Mouse (Mus musculus) activated CD4-positive, CD25-positive, alpha-beta regulatory T cell, adult 4 months (primary cell): ENCODE data around the gene Klk4. TPM values are rescaled to one million over a fixed set of nuclear protein-coding genes. Genes with fewer than 3 reads are reported as not detected.

ENCODE experiments used
- ATAC-seq: one replicate; pipeline ENCODE4 v1.8.0; 2017
- polyA plus RNA-seq, 2 experiments: library from polyadenylated mRNA; unstranded; fragments of 100-300 nt; shearing (Covaris generic); gene quantifications; one replicate each; pipeline ENCODE4 v1.2.1; 2017

The Klk4 gene
- polyA plus RNA-seq, 2 experiments from 2014 or later = not detected

DNA sequence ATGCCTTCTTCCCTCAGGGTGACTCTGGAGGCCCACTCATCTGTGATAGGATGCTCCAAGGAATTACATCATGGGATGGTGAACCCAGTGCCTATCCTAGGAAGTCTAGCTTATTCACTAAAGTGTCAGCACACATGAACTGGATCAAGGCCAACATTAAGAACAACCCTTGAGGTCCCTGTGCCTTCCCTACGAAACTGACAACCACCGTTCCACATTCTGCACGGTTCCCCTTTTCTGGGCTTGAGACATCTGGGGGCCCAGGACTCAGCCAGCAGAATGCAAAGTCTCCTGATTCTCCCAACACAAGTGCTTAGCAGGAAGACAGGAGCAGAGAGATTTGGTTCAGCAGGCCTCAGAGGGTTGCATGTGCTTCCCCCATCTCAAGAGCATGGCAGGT is 39.6 kb downstream of the Klk4 start:
- ATAC-seq = no peak

DNA sequence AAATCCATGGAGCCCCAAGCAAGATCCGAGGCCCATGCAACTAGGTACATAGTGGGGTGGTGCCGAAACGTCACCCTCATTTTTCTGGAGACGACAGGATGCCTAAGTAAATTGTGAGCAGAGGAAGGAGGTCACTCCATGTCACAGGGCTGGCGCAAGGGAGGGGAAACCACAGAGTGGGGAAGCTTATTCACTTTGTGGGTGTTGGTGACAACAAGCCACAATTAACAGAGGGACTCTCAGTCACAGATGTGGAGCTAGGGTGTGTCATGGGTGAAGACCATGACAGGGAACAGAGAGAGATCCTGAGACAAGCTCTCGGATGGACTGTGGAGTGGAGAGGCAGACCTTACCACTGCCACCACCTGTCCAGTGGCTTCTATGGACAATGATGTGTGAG is 40.1 kb downstream of the Klk4 start:
- no peak for ATAC-seq

DNA sequence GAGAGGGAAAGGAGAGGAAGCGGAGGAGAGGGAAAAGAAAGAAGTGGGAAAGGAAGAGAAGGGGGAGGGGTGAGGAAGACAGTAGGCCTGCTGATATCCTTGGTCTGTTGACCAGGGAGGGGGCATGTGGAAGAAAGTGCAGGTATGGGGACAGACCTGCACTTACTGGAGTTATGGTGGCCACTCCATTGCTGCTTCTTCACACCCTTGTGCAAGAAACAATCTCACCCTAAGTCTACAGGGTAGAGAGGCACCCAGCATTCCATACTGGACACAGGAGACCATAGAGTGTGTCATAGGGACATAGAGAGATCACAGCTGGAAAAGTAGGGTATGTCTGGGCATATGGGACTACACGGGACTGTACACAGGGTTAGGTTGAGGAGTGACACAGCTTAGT is 41.0 kb downstream of the Klk4 start:
- ATAC-seq = no peak

DNA sequence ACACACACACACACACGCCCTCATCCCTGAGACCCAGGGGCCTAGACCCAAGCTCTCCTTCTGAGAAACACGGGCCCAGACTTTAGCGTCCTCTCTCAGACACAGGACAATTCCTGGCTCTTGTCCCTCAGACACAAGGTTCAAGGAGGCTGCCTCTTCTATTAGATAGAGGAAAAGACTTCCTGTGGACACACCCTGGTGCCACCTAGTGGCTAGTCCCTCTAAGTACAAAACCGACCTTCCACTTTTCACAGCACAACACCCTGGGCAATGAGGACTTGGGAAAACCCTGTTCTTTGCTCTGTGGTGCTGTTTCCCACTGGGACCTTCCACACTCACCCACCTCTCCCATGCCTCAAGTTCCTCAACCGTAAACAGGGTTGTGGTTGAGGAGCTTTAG is 45.0 kb downstream of the Klk4 start:
- no peak for ATAC-seq

DNA sequence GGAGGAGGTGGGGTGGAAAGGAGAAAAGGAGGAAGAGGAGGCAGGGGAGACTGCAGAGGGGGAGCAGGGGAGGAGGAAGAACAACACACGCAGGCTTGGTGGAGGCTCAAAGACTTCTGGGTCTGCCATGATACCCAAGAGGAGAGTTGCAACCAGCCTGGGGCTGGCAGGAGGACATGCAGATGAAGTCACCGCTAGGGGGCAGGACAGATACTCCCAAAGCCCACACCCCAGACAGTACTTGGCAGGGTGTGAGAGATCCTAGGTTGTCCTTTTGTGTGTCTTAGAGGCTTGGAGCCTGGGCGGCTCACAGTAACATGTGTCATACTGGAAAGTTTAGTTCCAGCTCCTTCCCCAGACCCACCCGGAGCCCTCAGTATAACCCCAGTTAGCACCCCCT is 47.6 kb downstream of the Klk4 start:
- ATAC-seq = no peak

DNA sequence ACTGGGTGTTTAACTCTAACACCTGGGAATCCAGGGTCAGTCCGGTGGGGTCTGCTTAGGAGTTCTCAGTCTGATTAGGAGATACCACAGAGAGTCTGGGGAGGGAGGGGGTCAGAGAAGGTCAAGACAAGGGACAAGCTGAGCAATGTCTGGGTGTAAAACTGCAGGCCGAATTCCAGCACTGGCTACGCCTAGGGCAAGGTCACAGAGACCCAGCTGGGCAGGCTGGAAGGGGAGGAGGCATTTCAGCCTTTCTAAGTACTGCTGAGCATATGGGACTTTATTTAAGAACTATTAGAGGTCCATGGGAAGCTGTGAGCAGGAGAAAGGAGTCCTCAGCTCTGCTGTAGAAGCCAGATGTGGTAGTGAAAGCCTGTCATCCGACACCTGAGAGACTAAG is 51.4 kb downstream of the Klk4 start:
- no peak for ATAC-seq

DNA sequence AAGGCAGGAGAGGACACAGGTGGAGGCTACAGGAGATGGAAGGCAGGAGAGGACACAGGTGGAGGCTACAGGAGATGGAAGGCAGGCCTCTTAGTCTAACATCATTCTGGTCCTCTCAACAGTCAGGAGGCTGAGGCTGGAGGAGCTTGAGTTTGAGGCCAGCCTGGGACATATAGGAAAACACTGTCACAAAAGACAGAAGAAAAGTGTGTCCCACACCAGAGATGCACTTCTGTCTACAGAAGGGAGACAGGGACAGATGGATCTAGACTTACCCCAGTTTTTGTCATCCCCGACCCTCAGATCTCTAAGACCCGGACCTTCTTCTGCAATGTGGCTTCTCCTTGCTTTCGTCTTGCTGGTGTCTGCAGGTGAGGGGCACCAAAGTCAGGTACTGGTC is 52.5 kb downstream of the Klk4 start, which contains the start of gene Klk15:
Klk15 (plus strand) TSS at position 301 of the 400 bp plus-strand sequence.
- ATAC-seq = no peak

DNA sequence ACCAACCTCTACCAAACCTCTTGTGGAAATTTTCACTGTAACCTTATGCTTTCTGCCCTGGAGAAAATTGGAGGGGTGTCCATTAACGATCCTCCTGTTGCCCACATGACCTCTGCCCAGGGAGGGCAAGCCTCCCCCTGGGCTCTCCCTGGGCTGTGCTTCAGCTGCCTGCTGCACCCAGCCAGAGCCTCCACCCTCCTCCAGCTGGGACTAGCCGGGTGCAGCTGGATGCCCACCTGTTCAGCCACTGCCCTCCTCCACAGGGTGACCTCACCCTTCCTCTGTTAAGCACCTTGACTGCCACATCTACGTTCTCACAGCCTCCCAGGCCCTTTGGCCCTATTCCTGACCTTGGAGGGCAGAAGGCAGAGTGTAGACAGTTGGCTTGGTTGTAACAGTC is 53.8 kb downstream of the Klk4 start:
- no peak for ATAC-seq

Other genes with a start within 250 kb of the Klk4 start
- not detected for gene Ceacam18, start 246.5 kb upstream of the Klk4 start, polyA plus RNA-seq
- gene Siglece, start 221.0 kb upstream of the Klk4 start, polyA plus RNA-seq = under 1 TPM in 1 of 2 experiments, not detected in 1; 0.34 TPM
- 1 to 10 TPM; 1.2 to 1.3 TPM for gene Ctu1, start 209.1 kb upstream of the Klk4 start, polyA plus RNA-seq
- not detected for gene Klk14, start 190.7 kb upstream of the Klk4 start, polyA plus RNA-seq
- not detected for gene Klk13, start 168.6 kb upstream of the Klk4 start, polyA plus RNA-seq
- gene Klk12, start 112.3 kb upstream of the Klk4 start, polyA plus RNA-seq = not detected
- under 1 TPM in 1 of 2 experiments, not detected in 1; 0.36 TPM for gene Klk11, start 106.6 kb upstream of the Klk4 start, polyA plus RNA-seq
- gene Klk10, start 100.1 kb upstream of the Klk4 start, polyA plus RNA-seq = under 1 TPM in 1 of 2 experiments, not detected in 1; 0.32 TPM
- gene Klk9, start 89.3 kb upstream of the Klk4 start, polyA plus RNA-seq = not detected
- gene Klk8, start 83.6 kb upstream of the Klk4 start, polyA plus RNA-seq = 100 to 1,000 TPM; 179 to 197 TPM
- gene Klk7, start 69.9 kb upstream of the Klk4 start, polyA plus RNA-seq = not detected
- gene Klk6, start 56.7 kb upstream of the Klk4 start, polyA plus RNA-seq = not detected
- not detected for gene Klk5, start 39.2 kb upstream of the Klk4 start, polyA plus RNA-seq
- not detected for gene Klk15, start 52.6 kb downstream of the Klk4 start, polyA plus RNA-seq
- not detected for gene Klk1b8, start 69.5 kb downstream of the Klk4 start, polyA plus RNA-seq
- gene Klk1b1, start 85.6 kb downstream of the Klk4 start, polyA plus RNA-seq = not detected
- not detected for gene Klk1b9, start 94.9 kb downstream of the Klk4 start, polyA plus RNA-seq
- gene Klk1b11, start 114.7 kb downstream of the Klk4 start, polyA plus RNA-seq = not detected
- not detected for gene Klk1b26, start 131.0 kb downstream of the Klk4 start, polyA plus RNA-seq
- 1 to 10 TPM; 1.2 to 3.9 TPM for gene Klk1b27, start 171.1 kb downstream of the Klk4 start, polyA plus RNA-seq
- not detected for gene Klk1b21, start 221.2 kb downstream of the Klk4 start, polyA plus RNA-seq
- not detected for gene Klk1b22, start 231.5 kb downstream of the Klk4 start, polyA plus RNA-seq